Mouse (Mus musculus) lung, adult 2 months (tissue): ENCODE data around the gene Ttc21b. TPM values are rescaled to one million over a fixed set of nuclear protein-coding genes. Genes with fewer than 3 reads are reported as not detected.
"Not testable (repeated sequence)": the region's sequence is repeated elsewhere in the genome, so short reads cannot be mapped to it uniquely, and the experiment has no call there.

Experiments used
- DNase-seq: peaks from one replicate; pipeline ENCODE4 v3.0.0; 2022
- H3K4me1 ChIP-seq: fragments of 200-500 bp; 2 replicates; pipeline ENCODE4 v1.6.1; 2011; ENCODE audit warnings: low read length; ENCODE audit not compliant: control insufficient read depth, insufficient read depth
- H3K4me3 ChIP-seq: fragments of 200-500 bp; replicated peaks from 2 replicates; pipeline ENCODE3; 2011; ENCODE audit warnings: low read depth, mild to moderate bottlenecking, control low read depth, low read length; ENCODE audit errors: extremely low read depth
- CTCF ChIP-seq: fragments of 200-500 bp; IDR thresholded peaks from 2 replicates; pipeline ENCODE4 v1.5.1; 2011; ENCODE audit warnings: mild to moderate bottlenecking, low read length, control low read depth; ENCODE audit not compliant: insufficient read depth
- POLR2A ChIP-seq: fragments of 200-500 bp; IDR thresholded peaks from 2 replicates; pipeline ENCODE4 v1.6.1; 2011; ENCODE audit warnings: low read depth, mild to moderate bottlenecking, control low read depth, low read length, borderline replicate concordance; ENCODE audit errors: extremely low read depth
- WGBS: fragments of 180-500 bp; shearing (Covaris S2); methylation state at CpG from one replicate; pipeline ENCODE4 v1.1.7; 2018; 5-methylcytosine and 5-hydroxymethylcytosine counted together
- polyA plus RNA-seq: library from polyadenylated mRNA; depleted of rRNA; stranded (reverse); fragments of >200 nt; gene quantifications from 2 replicates; pipeline ENCODE4 v1.2.3, GENCODE M21; 2012

Gene Ttc21b
- polyA plus RNA-seq, 1 experiment: 4.2 TPM

DNA sequence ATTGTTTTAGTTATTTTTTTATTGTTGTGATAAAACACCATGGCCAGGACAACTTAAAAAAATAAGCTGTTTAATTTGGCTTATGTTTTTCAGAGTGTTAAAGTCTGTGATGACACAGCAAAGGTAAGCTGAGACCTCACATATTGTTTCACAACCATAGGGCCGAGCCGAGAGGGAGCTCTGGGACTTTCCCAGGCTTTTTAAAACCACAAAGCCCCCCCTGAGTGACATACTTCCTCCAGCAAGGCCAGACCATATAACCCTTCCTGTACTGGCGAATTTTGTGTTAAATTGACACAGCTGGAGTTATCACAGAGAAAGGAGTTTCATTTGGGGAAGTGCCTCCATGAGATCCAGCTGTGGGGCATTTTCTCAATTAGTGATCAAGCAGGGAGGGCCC lies 56.2 kb downstream of the Ttc21b start:
- no peak overlapping the region for H3K4me3 ChIP-seq
- no peak for DNase-seq
- TF ChIP-seq POLR2A (no peak), CTCF (no peak)
- no peaks in the 10 kb centered on the region for H3K4me1 ChIP-seq
- whole genome bisulfite sequencing: 41% methylated on average over 3 of the region's 3 CpGs

DNA sequence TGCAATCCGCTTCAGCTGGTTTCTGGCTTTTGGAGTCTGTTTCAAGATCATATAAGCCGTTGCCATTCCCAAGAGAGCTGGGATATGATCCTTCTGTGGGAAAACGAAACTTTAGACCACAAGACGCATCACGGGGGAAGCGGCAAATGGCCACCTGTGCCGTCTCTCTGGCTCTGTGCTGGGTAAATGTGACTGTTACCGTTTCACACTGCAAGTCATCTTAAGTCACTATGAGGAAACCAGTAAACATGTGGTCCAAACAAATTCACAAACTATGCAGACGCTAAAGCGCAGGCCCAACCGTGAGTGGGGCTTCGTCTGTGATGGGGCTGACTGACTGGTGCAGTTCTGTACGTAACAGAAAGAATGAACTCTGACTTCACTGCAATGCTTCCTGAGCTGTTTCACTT lies 64.7 kb downstream of the Ttc21b start:
- no peak for DNase-seq
- 77% methylated on average over 13 of the region's 13 CpGs for WGBS
- TF ChIP-seq POLR2A (no peak), CTCF (no peak)
- H3K4me3 ChIP-seq: no peak overlapping the region
- no peaks in the 10 kb centered on the region for H3K4me1 ChIP-seq

DNA sequence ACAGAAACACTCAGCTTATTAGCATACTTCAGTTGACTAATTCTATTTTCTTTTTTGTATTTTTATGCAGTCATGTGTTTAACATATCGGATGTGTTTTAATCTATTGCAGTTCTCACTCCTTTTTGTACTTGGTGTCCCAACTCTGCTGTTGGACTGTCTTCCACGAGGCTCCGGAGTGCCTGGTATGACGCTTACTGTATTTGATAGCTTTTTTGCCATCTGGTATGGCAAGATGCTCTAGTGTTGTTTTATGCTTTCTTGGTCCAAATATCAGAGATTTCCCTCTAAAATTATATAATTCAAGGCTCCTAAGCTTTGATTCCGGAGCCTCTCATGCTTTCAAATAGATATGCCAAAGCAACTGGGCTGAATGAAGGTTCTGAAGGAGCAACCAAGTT lies 66.3 kb downstream of the Ttc21b start:
- Histone ChIP-seq H3K4me1 (no peaks in the 10 kb centered on the region), H3K4me3 (no peak overlapping the region)
- DNase-seq: no peak
- TF ChIP-seq POLR2A: no peak
- TF ChIP-seq CTCF: no peak
- 97% methylated on average over 5 of the region's 5 CpGs for WGBS

DNA sequence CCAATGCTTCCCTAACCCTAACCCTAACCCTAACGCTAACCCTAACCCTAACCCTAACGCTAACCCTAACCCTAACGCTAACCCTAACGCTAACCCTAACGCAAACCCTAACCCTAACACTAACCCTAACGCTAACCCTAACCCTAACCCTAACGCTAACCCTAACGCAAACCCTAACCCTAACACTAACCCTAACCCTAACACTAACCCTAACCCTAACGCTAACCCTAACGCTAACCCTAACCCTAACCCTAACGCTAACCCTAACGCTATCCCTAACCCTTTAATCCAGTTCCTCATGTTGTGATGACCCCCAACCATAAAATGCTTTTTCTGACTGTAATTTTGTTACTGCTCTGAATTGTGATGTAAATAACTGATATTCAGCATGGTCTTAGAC lies 67.2 kb downstream of the Ttc21b start:
- 98% methylated on average over 12 of the region's 12 CpGs for WGBS
- not testable (repeated sequence) for H3K4me1 ChIP-seq, H3K4me3 ChIP-seq, DNase-seq

DNA sequence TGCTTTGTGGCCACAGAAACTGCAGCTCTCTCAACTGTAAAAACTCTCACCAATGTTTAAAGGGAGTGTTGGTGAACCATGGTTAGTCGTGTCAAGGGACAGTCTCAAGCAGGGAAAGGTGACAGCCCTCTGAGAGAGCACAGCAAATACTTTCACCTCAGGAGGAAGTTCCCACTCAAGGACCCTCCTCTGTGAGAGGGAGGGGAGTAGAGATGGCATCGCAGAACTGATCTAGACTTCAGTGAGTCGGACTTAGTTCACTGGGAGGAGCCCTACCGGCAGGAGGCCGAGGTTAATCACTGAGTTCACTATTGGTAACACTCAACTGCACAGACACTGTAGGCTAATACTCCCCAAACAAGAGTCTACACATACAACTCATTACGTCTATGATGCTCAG lies 68.9 kb downstream of the Ttc21b start:
- WGBS: 80% methylated on average over 6 of the region's 6 CpGs
- no peak for DNase-seq
- no peaks in the 10 kb centered on the region for H3K4me1 ChIP-seq
- no peak overlapping the region for H3K4me3 ChIP-seq
- no peak for TF ChIP-seq POLR2A
- no peak for TF ChIP-seq CTCF

DNA sequence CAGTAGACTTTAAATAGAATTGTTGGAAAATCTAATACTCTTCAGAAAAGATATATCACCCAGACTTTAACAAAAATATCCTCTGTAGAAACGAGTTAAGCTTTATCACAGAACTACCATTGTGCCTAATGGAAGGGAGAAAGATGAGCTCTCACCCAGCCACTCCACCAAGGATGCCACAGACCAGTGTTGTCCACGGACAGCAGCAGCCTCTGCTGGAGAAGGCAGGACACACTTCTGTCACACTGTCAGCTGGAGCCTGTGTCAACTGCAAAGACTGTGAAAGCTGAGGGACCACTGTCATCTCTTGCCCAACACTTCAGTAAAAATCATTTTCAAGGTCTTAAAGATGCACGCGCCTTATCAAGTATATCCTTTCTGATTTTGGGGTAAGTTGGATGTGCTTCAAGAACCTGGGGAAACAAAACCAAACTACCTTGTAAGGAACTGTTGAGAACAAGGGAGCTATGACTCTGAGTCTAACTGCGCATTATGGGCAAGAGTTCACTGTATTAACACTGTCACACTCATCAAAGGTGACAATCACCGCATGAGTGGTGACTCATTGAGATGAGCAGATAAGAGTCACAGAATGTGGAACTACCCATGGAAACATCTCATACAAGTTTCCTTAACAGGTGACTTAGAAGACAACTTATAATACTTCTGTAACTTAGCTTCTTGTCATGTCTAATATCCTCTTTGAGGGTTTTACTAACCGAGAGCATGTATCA lies 71.8 kb downstream of the Ttc21b start:
- 79% methylated on average over 7 of the region's 7 CpGs for WGBS
- no peak for DNase-seq
- TF ChIP-seq POLR2A (no peak), CTCF (peak; percentile 34; the same call in 1 of the 2 replicates)
- H3K4me1 ChIP-seq: peaks cover 3% of the 10 kb centered on the region; the same call in 1 of the 2 replicates
- no peak overlapping the region for H3K4me3 ChIP-seq

DNA sequence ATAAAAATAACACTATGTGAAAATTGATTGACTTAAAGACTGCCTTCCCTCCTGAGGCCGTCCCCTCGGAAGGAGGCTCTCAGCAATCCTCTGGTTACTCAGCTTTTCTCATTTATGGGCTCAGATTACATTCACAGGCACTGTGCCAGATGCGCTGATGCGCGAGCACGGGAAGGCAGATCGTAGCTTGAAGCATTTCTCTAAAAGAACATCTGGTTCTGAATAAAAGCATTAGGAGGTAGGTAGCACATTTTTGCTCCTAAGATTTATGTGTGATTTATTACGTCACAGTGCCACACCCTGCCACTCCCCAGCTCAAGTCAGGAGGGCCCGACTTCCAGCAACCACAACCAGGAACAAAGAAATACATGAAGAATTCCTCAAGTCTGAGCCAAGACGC lies 76.1 kb downstream of the Ttc21b start:
- H3K4me1 ChIP-seq: peaks cover 3% of the 10 kb centered on the region; the same call in 1 of the 2 replicates
- TF ChIP-seq POLR2A (no peak), CTCF (no peak)
- H3K4me3 ChIP-seq: no peak overlapping the region
- 48% methylated on average over 10 of the region's 10 CpGs for WGBS
- peak; percentile 5 for DNase-seq

DNA sequence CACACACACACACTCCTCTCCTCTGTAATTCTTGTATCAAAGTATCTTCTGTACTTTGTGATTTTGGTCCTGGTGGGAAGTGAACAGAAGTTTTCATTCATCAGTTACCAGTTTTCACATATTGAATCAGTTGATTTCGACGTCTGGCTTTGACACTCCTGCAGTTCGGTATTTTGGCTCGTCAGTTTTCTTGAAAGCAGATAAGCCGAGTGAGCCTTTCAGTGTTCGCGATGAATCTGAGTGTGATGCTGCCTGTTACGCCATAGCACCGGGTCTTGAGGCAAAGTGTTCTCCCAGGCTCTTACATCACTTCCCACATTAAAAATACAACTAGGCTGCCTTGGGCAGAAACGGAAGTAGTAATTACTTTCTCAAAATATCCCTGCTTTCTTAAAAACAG lies 76.6 kb downstream of the Ttc21b start:
- 38% methylated on average over 10 of the region's 10 CpGs for WGBS
- peaks cover 3% of the 10 kb centered on the region; the same call in 1 of the 2 replicates for H3K4me1 ChIP-seq
- TF ChIP-seq CTCF (no peak), POLR2A (no peak)
- H3K4me3 ChIP-seq: no peak overlapping the region
- no peak for DNase-seq

DNA sequence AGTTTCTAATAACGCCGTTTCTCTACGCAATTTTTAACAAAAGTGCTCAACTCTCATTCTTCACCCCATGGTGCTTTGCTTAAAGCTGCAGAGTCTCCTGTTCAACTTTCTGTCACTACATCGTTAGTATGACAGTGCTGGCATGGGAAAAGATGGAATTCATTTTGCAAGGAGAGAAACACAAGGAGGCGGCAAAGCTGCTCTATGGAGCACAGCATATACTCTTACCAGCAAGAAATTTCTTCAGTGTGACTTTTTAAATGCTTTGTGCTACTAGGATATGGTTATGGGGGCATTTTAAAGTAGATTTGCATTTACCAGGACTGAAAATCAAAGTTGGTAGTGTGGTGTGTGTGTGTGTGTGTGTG lies 77.6 kb downstream of the Ttc21b start:
- TF ChIP-seq CTCF (no peak), POLR2A (no peak)
- DNase-seq: no peak
- WGBS: 84% methylated on average over 5 of the region's 5 CpGs
- Histone ChIP-seq H3K4me1 (peaks cover 3% of the 10 kb centered on the region; the same call in 1 of the 2 replicates), H3K4me3 (no peak overlapping the region)

DNA sequence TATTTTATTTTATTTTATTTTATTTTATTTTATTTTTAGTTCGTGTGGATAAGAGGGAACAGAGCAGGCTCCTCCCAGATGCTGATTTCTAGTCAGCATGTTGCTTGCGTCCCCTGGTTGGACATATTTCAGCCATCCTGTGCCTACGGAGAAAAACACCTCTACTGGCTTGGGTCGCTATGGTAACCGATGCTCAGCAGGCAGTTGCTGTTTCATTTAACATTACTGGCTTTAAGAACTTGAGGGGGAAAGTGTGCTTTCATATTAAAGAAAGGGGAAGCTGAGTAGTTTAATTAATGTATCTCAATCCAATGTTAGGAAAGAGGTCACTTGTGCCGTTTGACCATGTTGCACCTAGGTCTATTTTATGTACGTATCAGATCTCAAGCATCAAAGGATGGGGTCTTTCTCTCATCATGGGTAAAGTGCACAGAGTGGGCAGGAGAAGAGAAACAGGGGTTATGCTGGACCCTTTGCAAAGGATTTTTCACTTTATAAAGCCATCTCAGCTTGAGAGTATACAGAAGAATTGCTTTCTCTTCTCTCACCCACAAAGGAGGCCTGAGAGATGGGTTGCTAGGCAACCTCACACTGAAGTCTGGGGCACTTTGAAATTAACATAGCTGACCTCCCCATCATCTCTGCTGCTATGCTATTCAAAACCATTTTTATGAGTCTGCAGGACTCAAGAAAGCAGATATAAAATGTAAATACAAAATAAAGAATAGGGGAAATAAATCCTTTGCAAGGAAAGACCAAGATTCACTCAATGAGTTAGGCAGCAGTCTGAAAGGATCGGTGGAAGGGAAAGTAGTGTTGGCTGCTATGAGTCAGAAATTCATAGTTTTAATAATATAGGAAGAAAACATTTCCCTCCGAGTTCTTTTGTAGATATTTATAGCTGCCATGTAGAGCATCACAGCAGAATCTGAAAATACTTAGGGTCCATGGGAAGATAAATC lies 78.2 kb downstream of the Ttc21b start:
- no peak for TF ChIP-seq POLR2A
- TF ChIP-seq CTCF: no peak
- WGBS: 76% methylated on average over 9 of the region's 9 CpGs
- Histone ChIP-seq H3K4me1 (peaks cover 3% of the 10 kb centered on the region; the same call in 1 of the 2 replicates), H3K4me3 (no peak overlapping the region)
- no peak for DNase-seq

DNA sequence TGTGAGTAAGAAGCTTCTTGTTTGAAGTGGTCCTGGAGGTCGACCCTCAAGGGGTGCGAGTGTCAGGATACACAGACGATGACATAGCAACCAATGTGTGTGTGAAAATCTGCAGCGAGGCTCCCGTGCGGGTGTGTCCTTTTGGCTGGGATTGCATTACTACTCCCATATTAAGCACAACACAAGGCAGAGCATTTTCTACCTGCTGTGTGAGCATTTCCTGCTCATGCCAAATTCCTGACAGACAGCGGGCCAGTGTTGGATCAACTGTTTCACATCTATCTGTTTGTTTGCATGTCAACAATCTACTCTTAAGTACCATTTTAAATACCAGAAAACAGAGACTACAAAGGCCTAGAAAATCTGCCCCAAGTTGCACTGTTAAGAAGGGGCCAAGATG lies 79.4 kb downstream of the Ttc21b start:
- no peak for DNase-seq
- TF ChIP-seq CTCF (no peak), POLR2A (no peak)
- Histone ChIP-seq H3K4me3 (no peak overlapping the region), H3K4me1 (peaks cover 3% of the 10 kb centered on the region; the same call in 1 of the 2 replicates)
- WGBS: 73% methylated on average over 7 of the region's 7 CpGs
